Mouse (Mus musculus) erythroblast, embryonic 14.5 days (primary cell): ENCODE measurements around the gene Mid1. TPM values are rescaled to one million over a fixed set of nuclear protein-coding genes. Genes with fewer than 3 reads are reported as not detected.

Experiments
- H3K27me3 ChIP-seq: 2 replicates; pipeline ENCODE4 v1.6.1; 2012; ENCODE audit warnings: inconsistent platforms; ENCODE audit not compliant: control insufficient read depth
- H3K36me3 ChIP-seq: 2 replicates; pipeline ENCODE4 v1.6.1; 2012; ENCODE audit warnings: mild to moderate bottlenecking, inconsistent platforms; ENCODE audit not compliant: control insufficient read depth
- H3K4me1 ChIP-seq: 2 replicates; pipeline ENCODE4 v1.6.1; 2012; ENCODE audit warnings: inconsistent platforms; ENCODE audit not compliant: control insufficient read depth
- H3K4me3 ChIP-seq: replicated peaks from 2 replicates; pipeline ENCODE3; 2012; ENCODE audit warnings: moderate library complexity, mild to moderate bottlenecking, inconsistent platforms
- H3K9me3 ChIP-seq: 2 replicates; pipeline ENCODE4 v1.6.1; 2012; ENCODE audit warnings: low read length, inconsistent platforms, mixed read lengths; ENCODE audit not compliant: control insufficient read depth
- GATA1 ChIP-seq: IDR thresholded peaks from 2 replicates; pipeline ENCODE4 v1.6.1; 2012; ENCODE audit warnings: low read length, inconsistent platforms, mixed read lengths
- TAL1 ChIP-seq: IDR thresholded peaks from 3 replicates; pipeline ENCODE4 v1.6.1; 2012; ENCODE audit warnings: low read length, inconsistent platforms, mixed read lengths
- polyA plus RNA-seq: library from polyadenylated mRNA; stranded (reverse); fragments of >175 nt; gene quantifications from 2 replicates; pipeline ENCODE4 v1.2.3, GENCODE M21; 2012

Mid1 gene
- polyA plus RNA-seq, 1 experiment, result 2.8 TPM

DNA sequence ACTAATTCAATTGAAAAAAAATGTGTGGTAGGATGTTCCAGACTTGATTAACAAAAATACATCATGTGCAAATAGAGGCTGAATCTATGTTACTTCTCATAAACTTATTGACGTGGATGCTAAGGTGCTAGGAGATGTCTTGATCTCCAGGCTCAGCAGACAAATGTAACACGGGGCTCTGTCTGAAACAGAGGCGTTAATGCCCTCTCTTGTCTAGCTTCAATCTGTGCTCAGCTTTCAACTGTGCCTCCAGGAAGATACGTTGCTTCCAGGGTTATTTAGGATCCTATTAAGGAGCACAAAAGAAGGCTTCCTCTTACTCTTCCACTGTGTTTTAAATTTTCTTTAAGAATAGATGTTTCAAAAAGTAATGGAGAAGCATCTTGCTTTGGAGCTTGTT, 115.2 kb downstream of the Mid1 start:
- no peak overlapping the region for H3K4me3 ChIP-seq
- H3K9me3 ChIP-seq, result no peaks in the 10 kb centered on the region
- no peak for TF ChIP-seq TAL1
- no peak for TF ChIP-seq GATA1
- no peaks in the 10 kb centered on the region for H3K27me3 ChIP-seq
- H3K36me3 ChIP-seq, result no peaks in the 10 kb centered on the region
- H3K4me1 ChIP-seq, result no peaks in the 10 kb centered on the region

DNA sequence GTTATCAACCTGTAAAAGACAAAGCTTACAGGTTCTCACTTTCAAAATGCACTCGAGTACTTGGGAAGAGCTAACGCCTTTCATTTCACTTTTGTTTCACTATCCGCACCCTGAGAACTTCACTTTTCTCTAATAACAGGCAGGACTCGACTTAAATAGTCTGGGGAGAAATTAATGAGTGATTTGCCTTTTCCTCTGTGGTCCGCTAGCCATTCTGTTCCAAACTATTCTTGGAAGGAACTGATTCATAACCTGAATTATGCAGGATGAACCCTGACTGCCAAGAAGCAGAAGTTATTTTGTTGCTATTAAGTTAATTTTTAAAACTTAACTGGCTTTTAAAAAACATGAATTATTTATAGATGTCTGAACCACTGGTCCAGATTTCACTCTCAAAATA, 120.8 kb downstream of the Mid1 start:
- Histone ChIP-seq H3K27me3 (no peaks in the 10 kb centered on the region), H3K4me3 (no peak overlapping the region)
- TF ChIP-seq GATA1, result no peak
- TF ChIP-seq TAL1, result no peak

DNA sequence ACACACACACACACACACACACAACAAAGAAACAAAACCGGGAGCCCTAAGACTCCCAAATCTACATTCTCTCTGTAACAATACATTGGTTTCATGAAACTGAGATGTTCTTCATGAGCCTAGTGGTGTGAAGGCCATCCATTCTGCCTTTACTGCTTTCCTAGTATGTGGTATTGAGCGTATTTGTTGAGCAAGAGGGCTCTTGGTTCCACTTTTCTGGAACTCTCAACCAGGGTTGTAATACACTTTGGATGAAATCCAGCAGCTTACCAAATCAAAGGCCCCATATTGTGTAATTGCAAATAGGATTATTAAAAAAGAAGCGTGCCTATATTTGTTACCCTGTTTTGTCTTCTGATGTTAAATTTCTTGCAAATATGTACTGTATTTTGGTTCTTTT, 122.7 kb downstream of the Mid1 start:
- Histone ChIP-seq H3K4me1 (no peaks in the 10 kb centered on the region), H3K36me3 (no peaks in the 10 kb centered on the region), H3K4me3 (no peak overlapping the region), H3K9me3 (no peaks in the 10 kb centered on the region), H3K27me3 (no peaks in the 10 kb centered on the region)
- TF ChIP-seq GATA1, result no peak
- TF ChIP-seq TAL1, result no peak

More for the DNA sequence above, 120.8 kb downstream of the Mid1 start:
- Histone ChIP-seq H3K36me3 (no peaks in the 10 kb centered on the region), H3K9me3 (no peaks in the 10 kb centered on the region), H3K4me1 (no peaks in the 10 kb centered on the region)

GRCm38 (mm10) chrX:169811318-169811717, 126.3 kb downstream of the Mid1 start:
- no peaks in the 10 kb centered on the region for H3K27me3 ChIP-seq
- H3K36me3 ChIP-seq, result no peaks in the 10 kb centered on the region
- no peaks in the 10 kb centered on the region for H3K4me1 ChIP-seq
- TF ChIP-seq TAL1 (no peak), GATA1 (no peak)
- no peak overlapping the region for H3K4me3 ChIP-seq
- H3K9me3 ChIP-seq, result no peaks in the 10 kb centered on the region

- TF ChIP-seq GATA1, result no peak
- no peak for TF ChIP-seq TAL1
- H3K4me3 ChIP-seq, result no peak overlapping the region
- no peaks in the 10 kb centered on the region for H3K4me1 ChIP-seq
- no peaks in the 10 kb centered on the region for H3K9me3 ChIP-seq
- no peaks in the 10 kb centered on the region for H3K36me3 ChIP-seq
- H3K27me3 ChIP-seq, result no peaks in the 10 kb centered on the region
Measured at GRCm38 (mm10) chrX:169811783-169812182, 126.8 kb downstream of the Mid1 start.

- Histone ChIP-seq H3K4me3 (no peak overlapping the region), H3K9me3 (no peaks in the 10 kb centered on the region), H3K4me1 (no peaks in the 10 kb centered on the region), H3K27me3 (no peaks in the 10 kb centered on the region), H3K36me3 (no peaks in the 10 kb centered on the region)
- TF ChIP-seq TAL1, result no peak
- TF ChIP-seq GATA1, result no peak
Measured at GRCm38 (mm10) chrX:169813673-169814072, 128.7 kb downstream of the Mid1 start.

- H3K4me3 ChIP-seq, result no peak overlapping the region
- H3K36me3 ChIP-seq, result no peaks in the 10 kb centered on the region
- no peaks in the 10 kb centered on the region for H3K4me1 ChIP-seq
- TF ChIP-seq TAL1 (no peak), GATA1 (no peak)
- H3K9me3 ChIP-seq, result no peaks in the 10 kb centered on the region
- H3K27me3 ChIP-seq, result no peaks in the 10 kb centered on the region
Measured at GRCm38 (mm10) chrX:169826947-169827346, 141.9 kb downstream of the Mid1 start.

DNA sequence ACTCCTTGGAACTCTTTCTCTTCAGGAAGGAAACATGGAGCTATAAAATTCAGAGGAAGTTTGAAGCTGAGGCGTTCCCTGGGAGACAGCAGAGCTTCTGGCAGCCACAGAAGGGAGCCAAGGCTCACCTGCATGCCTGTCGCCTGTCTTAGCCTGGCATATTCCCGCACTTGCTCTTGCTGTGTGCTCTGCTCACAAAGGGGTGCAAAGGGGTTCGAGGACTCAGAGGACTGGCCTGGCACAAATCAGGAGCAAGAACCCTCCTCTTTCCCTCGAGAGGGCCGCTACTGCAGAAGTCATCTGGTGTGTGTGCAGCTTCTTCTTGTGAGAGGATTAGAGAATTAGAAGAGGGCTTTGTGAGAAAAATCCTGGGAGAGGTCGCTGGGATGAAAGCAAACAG, 142.7 kb downstream of the Mid1 start:
- Histone ChIP-seq H3K27me3 (no peaks in the 10 kb centered on the region), H3K9me3 (no peaks in the 10 kb centered on the region), H3K4me3 (no peak overlapping the region), H3K4me1 (no peaks in the 10 kb centered on the region), H3K36me3 (no peaks in the 10 kb centered on the region)
- TF ChIP-seq TAL1, result no peak

DNA sequence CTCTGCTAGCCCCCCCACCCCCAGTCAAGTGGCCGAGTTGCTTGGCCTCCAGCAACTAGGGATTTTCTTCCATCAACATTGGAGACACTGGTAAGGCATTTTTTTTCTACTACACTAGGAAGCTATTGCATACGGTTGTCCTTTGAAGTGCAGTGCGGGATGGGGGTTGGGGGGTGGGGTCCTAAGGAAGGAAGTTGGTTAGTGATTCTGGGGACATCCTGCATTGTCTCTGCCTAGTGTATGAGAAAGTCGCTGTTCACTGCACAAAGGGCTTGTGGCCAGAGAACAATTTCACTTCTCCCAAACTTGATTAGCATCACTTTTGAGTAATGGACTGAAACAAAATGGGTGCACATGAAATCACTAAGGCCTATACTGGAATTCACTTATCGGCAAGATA, 143.1 kb downstream of the Mid1 start:
- Histone ChIP-seq H3K4me3 (no peak overlapping the region), H3K27me3 (no peaks in the 10 kb centered on the region), H3K9me3 (no peaks in the 10 kb centered on the region), H3K36me3 (no peaks in the 10 kb centered on the region), H3K4me1 (no peaks in the 10 kb centered on the region)
- TF ChIP-seq TAL1 (no peak), GATA1 (no peak)

DNA sequence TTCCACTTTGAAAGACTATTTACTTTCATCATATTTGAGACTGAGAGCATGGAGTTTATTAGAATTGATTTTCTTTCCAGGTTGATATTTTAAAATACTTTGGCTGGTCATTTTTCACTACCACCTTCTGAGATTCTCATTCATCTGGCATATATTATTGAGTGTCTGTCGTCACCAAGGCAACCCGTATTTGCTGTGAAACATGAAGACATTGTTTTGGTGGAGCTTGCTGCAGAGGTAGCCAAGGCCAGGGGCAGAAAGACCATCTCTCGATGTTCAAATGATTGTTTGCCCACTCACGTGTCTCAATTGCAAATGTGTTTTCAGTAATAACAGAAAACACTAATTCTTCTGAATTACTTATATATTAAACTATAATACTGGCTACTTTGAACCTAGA, 145.1 kb downstream of the Mid1 start:
- Histone ChIP-seq H3K4me1 (no peaks in the 10 kb centered on the region), H3K27me3 (no peaks in the 10 kb centered on the region), H3K4me3 (no peak overlapping the region), H3K9me3 (no peaks in the 10 kb centered on the region), H3K36me3 (no peaks in the 10 kb centered on the region)
- TF ChIP-seq TAL1, result no peak
- TF ChIP-seq GATA1, result no peak
